Mouse (Mus musculus) kidney, adult 9 months (tissue): Measurements from ENCODE around the gene Smap1.

ENCODE experiments used
- DNase-seq: peaks from one replicate; pipeline ENCODE4 v3.0.0; 2022

The Smap1 gene

DNA sequence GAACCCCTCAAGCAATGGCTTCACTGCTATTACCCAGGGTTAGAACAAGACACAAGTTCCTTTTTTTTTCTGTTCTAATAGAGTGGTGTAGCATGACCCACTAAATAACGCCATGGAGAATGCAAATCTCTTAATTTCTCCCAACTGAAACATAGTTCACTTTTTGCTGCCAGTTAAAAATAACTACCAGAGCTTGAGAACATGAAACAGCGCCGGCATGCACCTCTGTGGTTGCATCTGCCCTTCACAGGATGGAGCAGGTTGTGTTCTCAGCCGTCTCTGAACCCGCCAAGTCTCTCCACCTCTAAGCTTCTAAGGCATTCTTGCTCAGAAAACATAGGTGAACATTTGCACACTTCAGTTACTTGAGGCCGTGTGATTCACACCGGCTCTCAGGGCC, 87.9 kb downstream of the Smap1 start:
- DNase-seq, result no peak

DNA sequence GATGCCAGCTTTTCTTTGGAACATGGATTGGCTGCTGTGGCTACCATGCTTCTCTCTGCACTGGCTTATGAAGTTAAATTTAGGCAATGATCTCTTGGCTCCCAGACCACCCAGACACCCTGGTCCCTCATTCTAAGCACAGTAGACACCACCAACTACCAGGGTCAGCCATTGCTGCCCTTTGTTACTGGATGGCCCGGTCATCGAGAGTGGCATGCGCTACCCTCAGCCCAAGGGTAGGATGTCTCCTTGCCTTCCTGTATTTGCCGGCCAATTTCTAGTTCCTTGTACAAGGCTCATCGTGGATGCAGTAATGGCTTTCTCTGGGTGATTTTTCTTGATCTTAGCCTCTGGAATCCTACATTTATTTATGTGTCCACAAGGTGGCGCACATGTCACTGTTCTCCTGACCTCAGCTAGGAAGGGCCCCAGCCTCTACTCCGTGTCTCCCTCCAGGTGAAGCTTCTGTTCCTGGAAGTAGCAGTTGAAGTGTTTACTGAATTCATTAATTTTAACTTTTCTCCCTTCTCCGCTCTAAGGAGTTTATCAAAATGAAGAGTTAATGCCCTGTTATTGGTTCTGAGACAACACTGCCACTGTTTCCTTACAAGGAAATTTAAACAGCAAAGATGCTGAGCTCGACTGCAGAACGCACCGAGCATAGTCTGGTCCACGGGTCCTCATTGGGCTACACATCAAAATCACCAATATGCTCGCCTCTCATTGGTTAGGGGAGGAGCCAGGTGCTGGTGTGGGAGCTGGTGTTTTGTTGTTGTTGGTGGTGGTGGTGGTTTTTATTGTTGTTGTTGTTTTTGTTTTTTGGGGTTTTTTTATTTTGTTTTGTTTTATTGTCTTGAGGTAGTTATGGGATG, 95.0 kb downstream of the Smap1 start:
- DNase-seq, result peak; percentile 60

DNA sequence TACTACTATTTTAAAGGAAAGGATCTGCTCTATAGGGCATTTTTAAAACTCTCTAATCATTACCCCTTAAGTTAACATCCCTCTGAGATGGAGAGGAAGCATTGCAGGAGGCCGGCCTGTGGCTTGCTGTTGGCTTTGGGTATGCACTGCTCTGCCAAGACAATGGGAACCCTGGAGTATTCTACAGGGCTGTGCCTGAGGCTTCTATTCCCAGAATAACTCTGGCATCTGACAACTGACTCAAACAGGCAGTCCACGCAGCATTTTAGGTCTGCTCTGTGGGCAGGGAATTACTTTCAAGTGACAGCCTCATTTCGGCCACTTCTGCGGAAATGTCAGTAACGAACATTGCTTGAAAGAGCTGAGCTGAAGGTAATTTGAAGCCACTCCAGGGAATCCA, 100.5 kb downstream of the Smap1 start:
- DNase-seq, result no peak

DNA sequence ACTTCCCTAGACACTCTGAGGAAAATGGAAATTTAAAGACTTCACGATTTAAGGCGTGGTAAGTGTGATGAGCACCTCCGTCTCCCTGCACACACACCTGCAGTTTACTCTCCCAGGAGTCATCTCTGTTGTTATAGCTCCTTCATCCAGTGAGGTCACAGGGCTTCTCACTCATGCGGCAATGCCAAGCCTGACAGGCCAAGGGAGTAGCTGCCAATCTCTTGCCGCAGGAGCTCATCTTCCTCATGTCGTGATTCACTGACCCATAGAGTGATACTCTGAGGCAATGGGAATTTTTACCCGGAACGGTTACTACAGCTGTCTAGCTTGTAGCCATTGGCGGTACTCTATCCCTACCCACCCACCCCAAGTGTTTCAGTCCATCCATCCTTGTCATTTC, 123.8 kb downstream of the Smap1 start:
- DNase-seq, result peak; percentile 74
